Mouse (Mus musculus): ENCODE results near the gene Lingo1. TPM values are rescaled to one million over a fixed set of nuclear protein-coding genes. Genes with fewer than 3 reads are reported as not detected.

The Lingo1 gene
- total and polyA plus RNA-seq, 3 experiments = not detected

DNA sequence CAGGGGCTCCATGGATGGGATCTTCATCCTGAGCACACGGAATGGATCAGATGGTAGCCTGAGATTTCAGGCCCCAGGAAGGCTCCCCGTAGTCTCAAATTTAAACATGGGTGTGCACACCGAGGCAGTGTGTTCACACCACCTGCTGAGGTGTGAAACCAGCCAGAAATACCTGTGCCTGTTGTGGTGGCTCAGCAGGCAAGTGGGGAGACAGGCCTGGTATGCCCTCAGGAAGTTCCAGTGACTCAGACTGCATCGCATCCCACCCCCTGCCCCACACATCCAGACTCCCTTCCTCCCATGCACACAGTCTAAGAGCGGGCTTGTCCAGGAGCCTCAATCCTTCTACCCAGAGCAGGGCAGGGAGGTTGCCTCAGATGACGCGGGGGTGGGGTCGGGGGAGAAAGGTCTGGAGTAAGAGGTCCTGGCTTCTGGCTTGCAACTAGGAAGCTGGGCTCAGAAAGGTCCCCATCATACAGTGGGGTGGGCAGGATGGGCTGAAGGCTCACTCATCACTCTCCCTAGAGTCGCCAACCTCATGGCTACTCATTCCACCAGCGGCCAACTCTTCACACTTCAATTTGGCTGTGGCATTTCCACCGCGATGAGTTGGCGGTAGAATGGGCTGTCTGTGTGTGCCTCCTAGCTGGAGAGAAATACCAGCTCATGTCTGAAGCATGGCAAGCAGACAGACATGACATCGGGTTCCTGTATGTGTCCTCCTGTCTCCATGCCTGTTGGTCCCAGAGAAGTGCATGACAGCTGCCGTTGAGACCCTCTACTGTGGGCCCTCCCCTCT is 149.8 kb downstream of the Lingo1 start:
- no peaks in the 10 kb centered on the region for H3K36me3 ChIP-seq (replicated peaks in 1 of 2; ENCODE audit: control insufficient read depth in 1 of 2, insufficient read depth in 1 of 2, low read length in 1 of 2)
- no peaks in the 10 kb centered on the region for H3K4me1 ChIP-seq (ENCODE audit: control insufficient read depth in 1 of 2, insufficient read depth in 2 of 2)
- no peak for DNase-seq (ENCODE audit: extremely low read depth)
- no peak overlapping the region for H3K9ac ChIP-seq (ENCODE audit: insufficient read depth, low read depth)
- H3K9me3 ChIP-seq (replicated peaks; ENCODE audit: low read length) = no peaks in the 10 kb centered on the region
- no peak overlapping the region for H3K4me2 ChIP-seq (ENCODE audit: insufficient read depth, low read depth, poor library complexity, severe bottlenecking)
- in situ Hi-C loops (cut with MboI; ENCODE audit: low pct_ligation_motif_present, low pct_unique_long_range_greater_than_20kb, low sequenced_read_pairs) (no loop called here), dilution Hi-C loops (cut with MboI; ENCODE audit: extremely low pct_ligation_motif_present, extremely low pct_unique_long_range_greater_than_20kb, low sequenced_read_pairs) (no loop called here)
- H3K4me3 ChIP-seq (replicated peaks in 1 of 3; ENCODE audit: low read depth in 2 of 3, low read length in 2 of 3, poor library complexity in 1 of 3) = no peak overlapping the region
- H3K27ac ChIP-seq (ENCODE audit: insufficient read depth, low read depth) = no peak overlapping the region
- no peaks in the 10 kb centered on the region for H3K79me2 ChIP-seq (replicated peaks; ENCODE audit: control insufficient read depth, extremely low read depth, insufficient read depth, poor library complexity, severe bottlenecking)
- peaks cover 90% of the 10 kb centered on the region for H3K27me3 ChIP-seq (replicated peaks)
- no peak for TF ChIP-seq USF2 (conservative IDR thresholded peaks at IDR 0.05; ENCODE audit: low read depth, low read length)
- TF ChIP-seq PAX5 (IDR thresholded peaks at IDR 0.05; ENCODE audit: low read length) = no peak
- no peak for TF ChIP-seq MAZ (IDR thresholded peaks at IDR 0.05; ENCODE audit: low read depth, low read length)
- TF ChIP-seq SMC3 (IDR thresholded peaks at IDR 0.05; ENCODE audit: low read depth, low read length) = no peak
- TF ChIP-seq CHD1 (IDR thresholded peaks at IDR 0.05; ENCODE audit: low read depth, low read length) = no peak
- TF ChIP-seq JUND (conservative IDR thresholded peaks at IDR 0.05; ENCODE audit: low read depth, low read length) = no peak

DNA sequence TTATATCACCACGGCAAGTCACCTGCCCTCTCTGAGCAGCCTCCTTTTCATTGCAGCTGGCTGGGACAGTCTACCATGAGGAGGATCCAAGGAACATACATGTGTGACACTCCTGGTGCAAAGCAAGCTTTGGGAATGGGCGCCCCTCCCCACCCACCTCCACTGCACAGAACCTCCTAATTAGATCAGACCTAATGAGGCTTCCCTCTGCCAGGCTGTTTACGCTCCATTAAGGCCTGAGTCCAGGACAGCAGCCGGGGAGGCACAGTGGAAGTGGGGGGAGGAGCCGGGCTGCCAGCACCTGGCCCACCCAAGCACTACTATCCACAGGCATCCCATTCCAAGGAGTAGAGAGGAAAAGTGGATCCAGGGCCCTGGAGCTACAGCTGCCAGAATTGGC is 152.8 kb downstream of the Lingo1 start:
- Histone ChIP-seq H3K9me3 (replicated peaks; ENCODE audit: low read length) (no peaks in the 10 kb centered on the region), H3K79me2 (replicated peaks; ENCODE audit: control insufficient read depth, extremely low read depth, insufficient read depth, poor library complexity, severe bottlenecking) (no peaks in the 10 kb centered on the region), H3K4me2 (ENCODE audit: insufficient read depth, low read depth, poor library complexity, severe bottlenecking) (no peak overlapping the region), H3K9ac (ENCODE audit: insufficient read depth, low read depth) (no peak overlapping the region), H3K27ac (ENCODE audit: insufficient read depth, low read depth) (no peak overlapping the region), H3K4me3 (replicated peaks in 1 of 3; ENCODE audit: low read depth in 2 of 3, low read length in 2 of 3, poor library complexity in 1 of 3) (no peak overlapping the region), H3K4me1 (ENCODE audit: control insufficient read depth in 1 of 2, insufficient read depth in 2 of 2) (no peaks in the 10 kb centered on the region), H3K36me3 (replicated peaks in 1 of 2; ENCODE audit: control insufficient read depth in 1 of 2, insufficient read depth in 1 of 2, low read length in 1 of 2) (no peaks in the 10 kb centered on the region), H3K27me3 (replicated peaks) (peaks cover 93% of the 10 kb centered on the region)
- dilution Hi-C loops (cut with MboI; ENCODE audit: extremely low pct_ligation_motif_present, extremely low pct_unique_long_range_greater_than_20kb, low sequenced_read_pairs) = no loop called here
- in situ Hi-C loops (cut with MboI; ENCODE audit: low pct_ligation_motif_present, low pct_unique_long_range_greater_than_20kb, low sequenced_read_pairs) = no loop called here
- DNase-seq (ENCODE audit: extremely low read depth) = no peak
- TF ChIP-seq MYC (IDR thresholded peaks at IDR 0.05; ENCODE audit: low read depth, low read length) (no peak), SMC3 (IDR thresholded peaks at IDR 0.05; ENCODE audit: low read depth, low read length) (no peak), IRF4 (IDR thresholded peaks at IDR 0.05; ENCODE audit: low read depth, low read length) (no peak), NRF1 (IDR thresholded peaks at IDR 0.05; ENCODE audit: low read depth, low read length) (no peak), ETS1 (conservative IDR thresholded peaks at IDR 0.05; ENCODE audit: low read depth, low read length) (no peak), RAD21 (IDR thresholded peaks at IDR 0.05; ENCODE audit: low read depth, low read length) (no peak), TCF12 (IDR thresholded peaks at IDR 0.05; ENCODE audit: low read depth, low read length) (no peak), BHLHE40 (IDR thresholded peaks at IDR 0.05; ENCODE audit: low read depth, low read length) (no peak), PAX5 (IDR thresholded peaks at IDR 0.05; ENCODE audit: low read length) (no peak), UBTF (IDR thresholded peaks at IDR 0.05; ENCODE audit: low read depth, low read length) (no peak), JUND (conservative IDR thresholded peaks at IDR 0.05; ENCODE audit: low read depth, low read length) (no peak), USF2 (conservative IDR thresholded peaks at IDR 0.05; ENCODE audit: low read depth, low read length) (no peak), ZMIZ1 (IDR thresholded peaks at IDR 0.05; ENCODE audit: low read depth, low read length) (no peak)
